Mouse (Mus musculus): ENCODE results near the gene Olfr1195. TPM values are rescaled to one million over a fixed set of nuclear protein-coding genes. Genes with fewer than 3 reads are reported as not detected.
"Not testable (repeated sequence)": the region's sequence is repeated elsewhere in the genome, so short reads cannot be mapped to it uniquely, and the experiment has no call there.

Olfr1195 gene
- not detected in 2 replicates for polyA plus RNA-seq (2015; fragmentation: Nextera tagmentation; extraction: Ambion mirVana)

- no peaks in the 10 kb centered on the region for H3K27me3 ChIP-seq
- ATAC-seq (ENCODE audit: insufficient number of reproducible peaks, low FRiP score, low TSS enrichment, low read depth) = no peak
- H3K36me3 ChIP-seq = no peaks in the 10 kb centered on the region
- no peak within 1 kb of the TSS for H3K9ac ChIP-seq
- no peaks in the 10 kb centered on the region for H3K9me3 ChIP-seq (replicated peaks)
- no peaks in the 10 kb centered on the region for H3K4me1 ChIP-seq
- H3K27ac ChIP-seq (replicated peaks) = no peak within 1 kb of the TSS
- H3K4me3 ChIP-seq (replicated peaks) = no peak within 1 kb of the TSS
- no peak within 1 kb of the TSS for H3K4me2 ChIP-seq (replicated peaks)
Measured at GRCm38 (mm10) chr2:88689087-88689486, at the start of gene Olfr1195. Gene Olfr1195 (minus strand): TSS chr2:88689187.

GRCm38 (mm10) chr2:88732266-88732665 lies 43.3 kb upstream of the Olfr1195 start, which contains the start of gene Olfr1197:
Gene Olfr1197 (minus strand): TSS chr2:88732366.
- no peaks in the 10 kb centered on the region for H3K36me3 ChIP-seq
- no peak for ATAC-seq (ENCODE audit: insufficient number of reproducible peaks, low FRiP score, low TSS enrichment, low read depth)
- no peak within 1 kb of the TSS for H3K9ac ChIP-seq
- no peaks in the 10 kb centered on the region for H3K4me1 ChIP-seq
- no peak within 1 kb of the TSS for H3K27ac ChIP-seq (replicated peaks)
- no peak within 1 kb of the TSS for H3K4me3 ChIP-seq (replicated peaks)
- no peaks in the 10 kb centered on the region for H3K9me3 ChIP-seq (replicated peaks)
- H3K4me2 ChIP-seq (replicated peaks) = no peak within 1 kb of the TSS
- H3K27me3 ChIP-seq = no peaks in the 10 kb centered on the region
- WGBS = 86% methylated on average over 1 of the region's 1 CpGs

DNA sequence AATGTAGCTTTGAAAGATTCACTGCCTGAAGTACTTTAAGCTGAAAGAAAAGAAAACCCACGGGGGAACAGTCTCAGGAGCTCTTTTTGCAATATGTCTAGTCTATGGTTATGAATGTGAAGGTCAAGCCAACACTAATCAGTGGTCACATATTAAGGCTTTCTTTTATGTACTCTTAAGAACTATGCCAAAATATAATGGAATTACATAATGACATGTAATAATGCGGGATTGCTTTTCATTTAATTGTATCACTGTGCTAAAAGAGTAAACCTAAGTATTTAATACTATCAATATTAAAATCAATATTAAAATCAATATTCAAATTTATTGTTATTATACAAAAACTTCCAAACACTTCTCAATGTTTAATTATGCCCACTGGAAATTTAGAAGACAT lies 15.5 kb upstream of the Olfr1195 start, which contains the start of gene Olfr1196:
Gene Olfr1196, minus strand, starts transcription at position 101 of the 400 bp plus-strand sequence.
- ATAC-seq (ENCODE audit: insufficient number of reproducible peaks, low FRiP score, low TSS enrichment, low read depth) = no peak
- 81% methylated on average over 2 of the region's 2 CpGs for WGBS
- no peaks in the 10 kb centered on the region for H3K4me1 ChIP-seq
- H3K27me3 ChIP-seq = no peaks in the 10 kb centered on the region
- no peak within 1 kb of the TSS for H3K4me3 ChIP-seq (replicated peaks)
- H3K9ac ChIP-seq = no peak within 1 kb of the TSS
- H3K4me2 ChIP-seq (replicated peaks) = no peak within 1 kb of the TSS
- no peaks in the 10 kb centered on the region for H3K9me3 ChIP-seq (replicated peaks)
- no peak within 1 kb of the TSS for H3K27ac ChIP-seq (replicated peaks)
- H3K36me3 ChIP-seq = no peaks in the 10 kb centered on the region

DNA sequence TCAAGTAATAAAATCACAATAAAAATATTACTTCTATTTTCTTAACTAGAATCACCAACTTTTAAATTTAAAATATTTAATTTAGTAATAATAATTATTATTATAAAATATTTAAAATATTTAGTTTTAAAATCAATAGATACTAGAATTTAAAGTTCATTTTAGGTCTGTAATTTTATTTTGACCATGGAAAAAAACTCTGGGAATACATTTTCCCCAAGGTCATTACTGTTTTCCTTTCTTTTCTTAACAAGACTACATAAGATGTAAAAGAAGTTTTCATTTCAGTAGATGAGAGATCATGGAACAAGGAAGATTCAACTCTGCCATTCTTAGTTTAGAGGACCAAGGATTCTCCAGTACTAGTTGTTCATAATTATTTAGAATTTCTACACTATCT lies 13.7 kb downstream of the Olfr1195 start, which contains the start of gene Olfr1193:
Gene Olfr1193, plus strand, starts transcription at position 301 of the 400 bp plus-strand sequence.
- not testable (repeated sequence) for H3K36me3 ChIP-seq; ATAC-seq (ENCODE audit: insufficient number of reproducible peaks, low FRiP score, low TSS enrichment, low read depth); H3K27ac ChIP-seq (replicated peaks); H3K9ac ChIP-seq; H3K4me2 ChIP-seq (replicated peaks); H3K9me3 ChIP-seq (replicated peaks); H3K4me3 ChIP-seq (replicated peaks); H3K4me1 ChIP-seq; H3K27me3 ChIP-seq

GRCm38 (mm10) chr2:88648209-88648608 lies 40.8 kb downstream of the Olfr1195 start, which contains the start of gene Olfr1192-ps1:
Gene Olfr1192-ps1 (plus strand): TSS chr2:88648509.
- Histone ChIP-seq H3K27ac (replicated peaks) (no peak within 1 kb of the TSS), H3K9ac (no peak within 1 kb of the TSS), H3K9me3 (replicated peaks) (no peaks in the 10 kb centered on the region), H3K4me2 (replicated peaks) (no peak within 1 kb of the TSS), H3K27me3 (no peaks in the 10 kb centered on the region), H3K4me3 (replicated peaks) (no peak within 1 kb of the TSS), H3K36me3 (no peaks in the 10 kb centered on the region), H3K4me1 (no peaks in the 10 kb centered on the region)
- 42% methylated on average over 1 of the region's 1 CpGs for WGBS
- ATAC-seq (ENCODE audit: insufficient number of reproducible peaks, low FRiP score, low TSS enrichment, low read depth) = no peak

- not testable (repeated sequence) for H3K4me3 ChIP-seq (replicated peaks); H3K27me3 ChIP-seq; H3K27ac ChIP-seq (replicated peaks); H3K36me3 ChIP-seq; H3K4me2 ChIP-seq (replicated peaks); H3K9ac ChIP-seq; H3K9me3 ChIP-seq (replicated peaks); H3K4me1 ChIP-seq; ATAC-seq (ENCODE audit: insufficient number of reproducible peaks, low FRiP score, low TSS enrichment, low read depth)
- 81% methylated on average over 1 of the region's 1 CpGs for WGBS
Measured at GRCm38 (mm10) chr2:88640242-88640641, 48.7 kb downstream of the Olfr1195 start, which contains the start of gene Olfr1191-ps1. Gene Olfr1191-ps1 (plus strand): TSS chr2:88640542.

Other genes starting within 250 kb of the Olfr1195 start
- not detected in 2 replicates for gene Gm13757, start 240.1 kb downstream of the Olfr1195 start, polyA plus RNA-seq (2015; fragmentation: Nextera tagmentation; extraction: Ambion mirVana)
- not detected in 2 replicates for gene Olfr1183, start 234.3 kb downstream of the Olfr1195 start, polyA plus RNA-seq (2015; fragmentation: Nextera tagmentation; extraction: Ambion mirVana)
- not detected in 2 replicates for gene Olfr1184, start 205.6 kb downstream of the Olfr1195 start, polyA plus RNA-seq (2015; fragmentation: Nextera tagmentation; extraction: Ambion mirVana)
- not detected in 2 replicates for gene Olfr1185-ps1, start 195.9 kb downstream of the Olfr1195 start, polyA plus RNA-seq (2015; fragmentation: Nextera tagmentation; extraction: Ambion mirVana)
- gene Olfr1186, start 170.6 kb downstream of the Olfr1195 start, polyA plus RNA-seq (2015; fragmentation: Nextera tagmentation; extraction: Ambion mirVana) = not detected in 2 replicates
- gene Olfr1188, start 132.3 kb downstream of the Olfr1195 start, polyA plus RNA-seq (2015; fragmentation: Nextera tagmentation; extraction: Ambion mirVana) = not detected in 2 replicates
- gene Olfr1189, start 102.7 kb downstream of the Olfr1195 start, polyA plus RNA-seq (2015; fragmentation: Nextera tagmentation; extraction: Ambion mirVana) = not detected in 2 replicates
- not detected in 2 replicates for gene Olfr1191-ps1, start 48.6 kb downstream of the Olfr1195 start, polyA plus RNA-seq (2015; fragmentation: Nextera tagmentation; extraction: Ambion mirVana)
- gene Olfr1192-ps1, start 40.7 kb downstream of the Olfr1195 start, polyA plus RNA-seq (2015; fragmentation: Nextera tagmentation; extraction: Ambion mirVana) = 0.04 TPM in 1 of 2 replicates, not detected in the other
- not detected in 2 replicates for gene Olfr1193, start 13.6 kb downstream of the Olfr1195 start, polyA plus RNA-seq (2015; fragmentation: Nextera tagmentation; extraction: Ambion mirVana)
- gene Olfr1196, start 15.4 kb upstream of the Olfr1195 start, polyA plus RNA-seq (2015; fragmentation: Nextera tagmentation; extraction: Ambion mirVana) = not detected in 2 replicates
- gene Olfr1197, start 43.2 kb upstream of the Olfr1195 start, polyA plus RNA-seq (2015; fragmentation: Nextera tagmentation; extraction: Ambion mirVana) = not detected in 2 replicates
- 0.18 TPM in 1 of 2 replicates, not detected in the other for gene Olfr1198, start 62.2 kb upstream of the Olfr1195 start, polyA plus RNA-seq (2015; fragmentation: Nextera tagmentation; extraction: Ambion mirVana)
- not detected in 2 replicates for gene Olfr1199, start 71.3 kb upstream of the Olfr1195 start, polyA plus RNA-seq (2015; fragmentation: Nextera tagmentation; extraction: Ambion mirVana)
- not detected in 2 replicates for gene Olfr1200, start 81.3 kb upstream of the Olfr1195 start, polyA plus RNA-seq (2015; fragmentation: Nextera tagmentation; extraction: Ambion mirVana)
- gene Olfr1201, start 103.8 kb upstream of the Olfr1195 start, polyA plus RNA-seq (2015; fragmentation: Nextera tagmentation; extraction: Ambion mirVana) = not detected in 2 replicates
- not detected in 2 replicates for gene Olfr1202, start 125.3 kb upstream of the Olfr1195 start, polyA plus RNA-seq (2015; fragmentation: Nextera tagmentation; extraction: Ambion mirVana)
- not detected in 2 replicates for gene Olfr1205, start 140.6 kb upstream of the Olfr1195 start, polyA plus RNA-seq (2015; fragmentation: Nextera tagmentation; extraction: Ambion mirVana)
- gene Olfr1204, start 160.1 kb upstream of the Olfr1195 start, polyA plus RNA-seq (2015; fragmentation: Nextera tagmentation; extraction: Ambion mirVana) = not detected in 2 replicates
- not detected in 2 replicates for gene Olfr1206, start 174.0 kb upstream of the Olfr1195 start, polyA plus RNA-seq (2015; fragmentation: Nextera tagmentation; extraction: Ambion mirVana)
- 0.11 TPM in 1 of 2 replicates, not detected in the other for gene Olfr1208, start 213.1 kb upstream of the Olfr1195 start, polyA plus RNA-seq (2015; fragmentation: Nextera tagmentation; extraction: Ambion mirVana)
- gene Olfr1209, start 226.0 kb upstream of the Olfr1195 start, polyA plus RNA-seq (2015; fragmentation: Nextera tagmentation; extraction: Ambion mirVana) = not detected in 2 replicates
- gene Olfr1211, start 248.9 kb upstream of the Olfr1195 start, polyA plus RNA-seq (2015; fragmentation: Nextera tagmentation; extraction: Ambion mirVana) = not detected in 2 replicates

Data from embryonic facial prominence, embryonic 15.5 days (tissue).